Mouse (Mus musculus): Measurements from ENCODE around the gene Tulp4. TPM values are rescaled to one million over a fixed set of nuclear protein-coding genes. Genes with fewer than 3 reads are reported as not detected.
"Not testable (repeated sequence)": the region's sequence is repeated elsewhere in the genome, so short reads cannot be mapped to it uniquely, and the experiment has no call there.

The Tulp4 gene
- polyA plus RNA-seq, 1 experiment from 2014 or later = 113 TPM

DNA sequence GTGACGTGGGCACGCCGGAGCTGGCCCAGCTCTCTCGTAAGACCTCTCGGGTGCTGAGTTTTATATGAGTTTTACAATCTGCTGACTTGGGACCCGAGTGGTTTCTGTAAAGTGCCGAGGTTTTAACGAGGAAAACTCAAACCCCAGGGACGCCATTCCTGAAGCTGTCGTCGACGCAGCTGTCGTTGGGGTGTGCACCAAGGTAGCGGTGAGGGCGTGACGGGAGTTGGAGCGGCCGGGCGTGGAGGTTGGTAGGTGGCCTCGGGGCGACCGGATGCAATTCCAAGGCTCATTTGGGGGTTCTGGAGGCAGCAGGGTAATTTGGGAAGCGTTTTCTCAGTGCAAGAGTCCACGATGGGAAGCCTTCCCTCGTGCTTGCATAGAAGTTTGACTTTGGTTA lies 164.6 kb downstream of the Tulp4 start:
- peak overlapping the region; percentile 51 for H3K4me3 ChIP-seq (ENCODE audit: low read length)
- not testable (repeated sequence) for H3K27ac ChIP-seq (ENCODE audit: low read depth, low read length); H3K4me1 ChIP-seq (ENCODE audit: control insufficient read depth, insufficient read depth, low read depth, low read length); ATAC-seq; H3K9me3 ChIP-seq (ENCODE audit: control insufficient read depth, low read length); H3K36me3 ChIP-seq (ENCODE audit: control insufficient read depth, insufficient read depth, low read length); H3K27me3 ChIP-seq (replicated peaks; ENCODE audit: control insufficient read depth, insufficient read depth, low read length)
- H3K4me2 ChIP-seq (ENCODE audit: low read length) = peak overlapping the region; percentile 67
- WGBS = under 1% methylated on average over 19 of the region's 25 CpGs
- H3K9ac ChIP-seq (ENCODE audit: low read depth, low read length) = peak overlapping the region; percentile 64

DNA sequence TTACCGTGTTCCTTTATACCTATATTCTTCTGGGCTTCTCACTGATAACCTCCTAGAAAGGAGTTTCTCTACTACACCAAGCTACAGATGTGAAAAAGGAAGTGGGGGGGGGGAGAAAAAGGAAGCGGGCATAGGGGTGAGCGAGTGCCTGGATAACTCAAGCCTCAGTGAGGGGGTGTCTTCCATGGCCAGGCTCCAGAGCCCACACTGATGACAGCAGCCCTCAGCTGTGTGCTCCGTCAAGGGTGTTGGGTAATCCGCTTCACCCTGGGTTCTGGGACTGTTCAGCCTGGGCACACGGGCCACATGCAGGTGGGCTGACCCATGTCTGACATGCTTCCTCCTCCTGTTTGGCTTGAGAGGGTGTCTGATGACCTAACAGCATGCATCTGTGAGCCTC lies 165.7 kb downstream of the Tulp4 start:
- not testable (repeated sequence) for H3K4me1 ChIP-seq (ENCODE audit: control insufficient read depth, insufficient read depth, low read depth, low read length); H3K9me3 ChIP-seq (ENCODE audit: control insufficient read depth, low read length); H3K4me2 ChIP-seq (ENCODE audit: low read length); H3K27me3 ChIP-seq (replicated peaks; ENCODE audit: control insufficient read depth, insufficient read depth, low read length); H3K36me3 ChIP-seq (ENCODE audit: control insufficient read depth, insufficient read depth, low read length); H3K9ac ChIP-seq (ENCODE audit: low read depth, low read length); H3K4me3 ChIP-seq (ENCODE audit: low read length); ATAC-seq; H3K27ac ChIP-seq (ENCODE audit: low read depth, low read length)
- WGBS = 77% methylated on average over 6 of the region's 6 CpGs

DNA sequence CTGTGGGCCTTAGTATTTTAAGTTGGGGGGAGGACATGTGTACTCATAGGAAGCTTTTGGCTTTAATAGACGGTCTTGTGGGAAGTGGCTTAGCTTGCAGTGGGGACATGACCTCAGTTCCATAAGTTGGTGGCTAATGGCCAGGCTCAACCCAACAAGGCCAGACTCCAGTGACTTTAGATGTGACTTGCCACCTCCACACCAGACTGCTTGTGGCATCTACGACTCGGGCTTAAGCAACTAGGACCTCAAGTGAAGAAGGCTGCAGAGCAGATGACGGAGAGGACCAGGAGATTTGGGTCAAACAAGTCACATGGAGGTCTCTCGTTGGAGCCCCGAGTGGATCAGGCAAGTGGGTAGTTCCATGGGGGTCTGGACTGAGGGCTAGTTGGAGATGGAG lies 168.5 kb downstream of the Tulp4 start:
- not testable (repeated sequence) for H3K27me3 ChIP-seq (replicated peaks; ENCODE audit: control insufficient read depth, insufficient read depth, low read length); H3K36me3 ChIP-seq (ENCODE audit: control insufficient read depth, insufficient read depth, low read length); ATAC-seq; H3K9me3 ChIP-seq (ENCODE audit: control insufficient read depth, low read length); H3K4me1 ChIP-seq (ENCODE audit: control insufficient read depth, insufficient read depth, low read depth, low read length); H3K9ac ChIP-seq (ENCODE audit: low read depth, low read length); H3K27ac ChIP-seq (ENCODE audit: low read depth, low read length); H3K4me2 ChIP-seq (ENCODE audit: low read length); H3K4me3 ChIP-seq (ENCODE audit: low read length)
- 100% methylated on average over 4 of the region's 6 CpGs for WGBS

DNA sequence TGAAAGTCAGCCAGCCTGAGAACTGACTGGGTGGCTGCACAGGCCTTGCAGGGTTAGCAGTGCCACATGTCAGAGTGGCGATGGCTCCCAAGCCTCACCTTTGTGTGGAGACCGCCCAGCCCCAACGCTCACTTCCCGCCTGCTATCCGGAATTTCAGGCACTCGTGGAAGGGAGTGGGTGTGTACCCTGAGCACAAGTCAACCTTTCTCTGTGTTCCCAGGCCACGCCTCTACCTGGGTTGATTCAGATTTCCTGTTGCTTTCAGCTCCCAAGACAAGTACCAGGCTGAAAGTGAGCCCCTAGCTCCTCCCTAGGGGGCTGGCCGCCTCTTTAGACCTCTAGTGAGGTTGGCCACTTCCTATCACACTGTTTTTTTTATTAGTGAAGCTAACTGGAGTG lies 173.0 kb downstream of the Tulp4 start:
- not testable (repeated sequence) for H3K36me3 ChIP-seq (ENCODE audit: control insufficient read depth, insufficient read depth, low read length); ATAC-seq; H3K4me3 ChIP-seq (ENCODE audit: low read length); H3K9ac ChIP-seq (ENCODE audit: low read depth, low read length); H3K27ac ChIP-seq (ENCODE audit: low read depth, low read length); H3K27me3 ChIP-seq (replicated peaks; ENCODE audit: control insufficient read depth, insufficient read depth, low read length); H3K4me1 ChIP-seq (ENCODE audit: control insufficient read depth, insufficient read depth, low read depth, low read length); H3K4me2 ChIP-seq (ENCODE audit: low read length); H3K9me3 ChIP-seq (ENCODE audit: control insufficient read depth, low read length)
- WGBS = 76% methylated on average over 8 of the region's 8 CpGs

DNA sequence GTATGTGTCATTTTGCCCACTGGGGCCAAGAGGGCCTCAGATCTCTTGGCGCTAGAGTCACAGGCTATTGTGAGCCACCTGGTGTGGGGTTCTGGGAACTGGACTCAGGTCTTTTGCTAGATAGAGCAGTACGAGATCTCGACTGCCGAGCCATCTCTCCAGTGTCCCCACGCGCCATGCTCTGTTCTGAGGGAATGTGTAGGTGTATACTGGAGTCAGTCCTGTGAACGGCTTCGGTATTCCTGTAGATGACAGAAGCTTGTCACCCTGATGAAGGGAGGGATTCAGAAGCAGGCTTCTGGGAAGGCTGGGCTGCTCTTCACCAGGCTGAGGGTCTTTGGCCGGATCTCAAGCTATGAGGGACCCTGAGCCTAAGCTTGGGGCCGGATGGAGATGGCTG lies 173.5 kb downstream of the Tulp4 start:
- H3K9ac ChIP-seq (ENCODE audit: low read depth, low read length); H3K4me3 ChIP-seq (ENCODE audit: low read length); H3K27me3 ChIP-seq (replicated peaks; ENCODE audit: control insufficient read depth, insufficient read depth, low read length); H3K4me2 ChIP-seq (ENCODE audit: low read length); H3K9me3 ChIP-seq (ENCODE audit: control insufficient read depth, low read length); H3K36me3 ChIP-seq (ENCODE audit: control insufficient read depth, insufficient read depth, low read length); ATAC-seq; H3K4me1 ChIP-seq (ENCODE audit: control insufficient read depth, insufficient read depth, low read depth, low read length); H3K27ac ChIP-seq (ENCODE audit: low read depth, low read length): not testable (repeated sequence)
- WGBS = 91% methylated on average over 7 of the region's 10 CpGs

DNA sequence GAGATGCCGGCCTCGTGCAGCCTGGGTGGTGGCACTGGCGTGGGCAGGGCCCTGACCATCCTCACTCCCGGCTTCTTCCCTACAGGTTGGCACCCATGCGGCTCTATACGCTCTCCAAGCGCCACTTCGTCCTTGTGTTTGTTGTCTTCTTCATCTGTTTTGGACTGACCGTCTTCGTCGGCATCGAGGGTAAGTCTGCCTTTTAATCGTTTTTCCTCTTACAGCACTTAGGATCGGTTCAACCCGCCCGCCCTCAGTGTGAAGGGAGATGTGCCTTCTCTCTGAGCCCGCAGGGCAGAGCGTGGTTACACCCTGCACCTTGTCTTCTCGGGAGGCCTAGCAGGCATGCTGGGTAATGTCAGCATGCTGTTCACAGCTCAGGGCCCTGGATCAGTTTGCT lies 174.3 kb downstream of the Tulp4 start:
- not testable (repeated sequence) for ATAC-seq; H3K4me2 ChIP-seq (ENCODE audit: low read length); H3K9me3 ChIP-seq (ENCODE audit: control insufficient read depth, low read length); H3K4me3 ChIP-seq (ENCODE audit: low read length); H3K27me3 ChIP-seq (replicated peaks; ENCODE audit: control insufficient read depth, insufficient read depth, low read length); H3K27ac ChIP-seq (ENCODE audit: low read depth, low read length); H3K4me1 ChIP-seq (ENCODE audit: control insufficient read depth, insufficient read depth, low read depth, low read length); H3K9ac ChIP-seq (ENCODE audit: low read depth, low read length); H3K36me3 ChIP-seq (ENCODE audit: control insufficient read depth, insufficient read depth, low read length)
- WGBS = 94% methylated on average over 15 of the region's 19 CpGs

DNA sequence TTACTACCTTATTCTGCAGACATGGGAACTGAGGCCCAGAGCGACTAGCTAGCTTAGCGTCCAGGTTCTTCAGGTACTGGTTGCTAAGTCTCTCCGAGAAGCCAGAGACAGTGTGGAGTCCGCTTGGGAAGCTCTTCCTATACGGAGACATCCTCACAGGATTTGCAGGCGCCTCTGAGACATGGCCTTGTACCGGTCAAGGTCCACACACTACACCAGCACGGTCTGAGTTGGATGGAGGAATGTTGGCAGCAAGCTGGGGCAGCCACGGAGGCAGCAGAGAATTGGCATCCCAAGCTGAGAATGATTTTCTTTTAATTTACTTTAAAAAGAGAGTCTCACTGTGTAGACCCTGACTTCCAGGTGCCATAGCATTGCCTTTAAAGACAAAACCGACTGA lies 176.9 kb downstream of the Tulp4 start:
- 96% methylated on average over 7 of the region's 10 CpGs for WGBS
- not testable (repeated sequence) for H3K36me3 ChIP-seq (ENCODE audit: control insufficient read depth, insufficient read depth, low read length); H3K4me3 ChIP-seq (ENCODE audit: low read length); H3K9ac ChIP-seq (ENCODE audit: low read depth, low read length); H3K9me3 ChIP-seq (ENCODE audit: control insufficient read depth, low read length); H3K27me3 ChIP-seq (replicated peaks; ENCODE audit: control insufficient read depth, insufficient read depth, low read length); H3K27ac ChIP-seq (ENCODE audit: low read depth, low read length); H3K4me2 ChIP-seq (ENCODE audit: low read length); H3K4me1 ChIP-seq (ENCODE audit: control insufficient read depth, insufficient read depth, low read depth, low read length); ATAC-seq

DNA sequence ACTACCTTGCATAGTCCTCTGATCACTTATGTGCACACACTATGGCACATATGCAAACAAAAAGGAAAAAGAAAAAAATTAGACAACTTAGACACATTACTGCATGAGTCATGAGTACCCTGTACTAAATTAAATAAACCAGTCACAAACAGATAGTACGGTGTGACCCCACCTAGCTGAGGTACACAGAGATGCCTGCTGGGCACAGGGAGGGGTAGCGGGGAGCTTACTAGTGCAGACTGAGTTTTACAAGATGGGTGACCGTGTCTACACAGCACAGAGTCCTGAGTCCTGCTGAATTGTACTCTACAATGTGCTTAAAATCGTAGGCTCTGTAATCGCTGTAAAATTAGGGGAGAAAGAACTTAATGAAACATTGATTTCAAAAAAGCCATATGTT lies 179.9 kb downstream of the Tulp4 start:
- not testable (repeated sequence) for H3K9me3 ChIP-seq (ENCODE audit: control insufficient read depth, low read length); H3K4me1 ChIP-seq (ENCODE audit: control insufficient read depth, insufficient read depth, low read depth, low read length); H3K27me3 ChIP-seq (replicated peaks; ENCODE audit: control insufficient read depth, insufficient read depth, low read length); H3K36me3 ChIP-seq (ENCODE audit: control insufficient read depth, insufficient read depth, low read length); H3K27ac ChIP-seq (ENCODE audit: low read depth, low read length); ATAC-seq; H3K9ac ChIP-seq (ENCODE audit: low read depth, low read length); H3K4me2 ChIP-seq (ENCODE audit: low read length); H3K4me3 ChIP-seq (ENCODE audit: low read length)
- 94% methylated on average over 5 of the region's 5 CpGs for WGBS

DNA sequence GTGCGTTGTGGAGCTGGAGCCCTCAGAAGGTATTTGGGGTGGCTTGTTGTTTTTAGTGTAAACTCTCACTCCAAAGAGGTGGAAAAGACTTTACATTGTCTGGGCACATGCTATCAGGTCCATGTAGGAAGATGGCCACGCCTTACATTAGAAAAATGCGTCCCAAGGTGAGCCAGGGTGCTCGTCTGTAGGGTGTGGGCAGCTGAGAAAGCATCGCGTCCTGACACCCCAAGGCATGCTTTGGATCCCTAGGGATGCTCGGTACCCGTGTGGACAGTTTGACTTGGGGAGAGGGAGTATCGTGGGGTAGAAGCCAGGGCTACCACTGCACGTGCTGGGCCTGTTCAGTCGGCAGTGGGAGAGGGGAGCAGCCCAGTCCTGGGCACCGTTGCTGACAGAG lies 182.8 kb downstream of the Tulp4 start:
- not testable (repeated sequence) for H3K27ac ChIP-seq (ENCODE audit: low read depth, low read length); ATAC-seq

DNA sequence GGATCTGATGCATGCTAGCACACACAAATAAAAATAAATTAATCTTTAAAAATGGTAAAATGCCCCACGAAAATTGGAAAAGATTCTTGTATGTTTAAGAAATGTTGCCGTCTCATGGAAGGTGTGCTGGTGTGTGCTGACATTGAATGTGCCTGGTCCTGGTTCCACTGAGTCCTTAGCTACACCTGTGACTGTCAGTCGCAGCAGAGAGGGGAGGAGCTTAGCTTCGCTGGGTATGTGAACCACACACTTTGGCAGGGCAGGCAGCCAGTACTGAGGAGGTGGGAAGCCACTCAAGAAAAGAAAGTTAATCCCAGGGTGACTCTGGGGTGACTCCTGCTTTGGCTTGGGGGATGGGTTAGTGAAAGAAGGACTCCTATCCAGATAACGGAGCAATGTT lies 187.6 kb downstream of the Tulp4 start:
- not testable (repeated sequence) for H3K4me2 ChIP-seq (ENCODE audit: low read length); H3K4me3 ChIP-seq (ENCODE audit: low read length); ATAC-seq; H3K4me1 ChIP-seq (ENCODE audit: control insufficient read depth, insufficient read depth, low read depth, low read length); H3K36me3 ChIP-seq (ENCODE audit: control insufficient read depth, insufficient read depth, low read length); H3K27me3 ChIP-seq (replicated peaks; ENCODE audit: control insufficient read depth, insufficient read depth, low read length); H3K9me3 ChIP-seq (ENCODE audit: control insufficient read depth, low read length); H3K9ac ChIP-seq (ENCODE audit: low read depth, low read length); H3K27ac ChIP-seq (ENCODE audit: low read depth, low read length)
- no CpG with 5 or more reads among the region's 5 CpGs for WGBS

More for the DNA sequence above, 182.8 kb downstream of the Tulp4 start:
- H3K36me3 ChIP-seq (ENCODE audit: control insufficient read depth, insufficient read depth, low read length); H3K9ac ChIP-seq (ENCODE audit: low read depth, low read length); H3K4me3 ChIP-seq (ENCODE audit: low read length); H3K4me2 ChIP-seq (ENCODE audit: low read length); H3K27me3 ChIP-seq (replicated peaks; ENCODE audit: control insufficient read depth, insufficient read depth, low read length); H3K9me3 ChIP-seq (ENCODE audit: control insufficient read depth, low read length); H3K4me1 ChIP-seq (ENCODE audit: control insufficient read depth, insufficient read depth, low read depth, low read length): not testable (repeated sequence)
- 92% methylated on average over 7 of the region's 12 CpGs for WGBS
